Mouse (Mus musculus): ENCODE data around the gene 6430571L13Rik.

Gene 6430571L13Rik

DNA sequence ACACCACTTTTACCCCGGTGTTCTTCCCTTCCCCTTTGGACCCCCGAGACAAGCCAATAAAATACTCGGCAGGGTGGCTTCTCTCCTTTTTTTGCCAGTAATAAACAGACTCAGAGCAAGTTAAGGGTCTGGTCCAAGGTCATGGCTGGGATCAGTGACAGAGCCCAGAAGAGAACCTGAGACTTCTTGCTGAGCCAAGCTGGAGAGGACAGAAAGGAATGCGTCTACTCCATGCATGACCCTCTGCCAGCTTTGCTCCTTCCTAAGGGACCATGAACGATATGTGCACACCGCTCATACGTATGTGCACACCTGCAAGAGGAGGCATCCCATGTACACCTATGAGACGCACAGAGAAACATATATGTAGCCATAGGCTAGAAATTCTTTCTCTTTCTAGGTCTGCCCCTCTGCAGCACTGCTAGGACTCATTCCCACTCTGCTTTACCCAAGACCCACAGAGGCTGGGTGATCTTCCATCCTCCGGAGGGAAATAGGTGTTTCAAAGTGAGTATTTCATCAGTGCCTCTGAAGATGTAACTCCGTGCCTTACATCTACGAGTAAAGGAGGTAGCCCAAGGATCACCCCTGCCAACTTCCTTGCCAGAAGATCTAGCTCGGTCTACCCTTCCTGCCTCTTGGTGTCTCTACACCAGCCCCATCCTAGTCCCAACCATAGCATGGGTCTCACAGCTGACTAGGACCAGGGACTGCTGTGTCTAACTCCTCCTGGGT is 676 bp downstream of the 6430571L13Rik start:
- peak in 1 of 2 experiments; percentile 52 for DNase-seq

DNA sequence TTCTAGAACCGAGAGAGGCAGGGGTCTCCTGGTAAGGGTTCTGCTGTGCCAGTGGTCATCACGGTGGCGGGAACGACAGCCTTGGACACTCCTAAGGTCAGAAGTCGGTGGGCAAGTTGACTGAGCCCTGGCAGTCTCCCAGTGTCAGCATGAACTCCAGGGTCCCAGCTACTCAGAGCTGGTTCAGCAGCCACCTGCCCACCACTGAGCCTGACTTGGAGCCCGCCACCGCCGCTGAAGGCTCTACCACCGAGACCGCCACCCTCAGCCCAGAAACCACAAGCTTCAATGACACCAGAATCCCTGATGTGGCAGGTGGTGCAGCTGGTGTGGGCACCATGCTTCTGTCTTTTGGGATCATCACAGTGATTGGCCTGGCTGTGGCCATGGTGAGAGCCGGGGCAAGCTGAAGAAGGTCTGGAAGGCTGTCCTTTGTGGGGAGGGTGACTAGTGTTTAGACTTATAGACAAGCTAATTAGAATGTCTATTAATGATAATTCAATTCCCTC is 1.9 kb downstream of the 6430571L13Rik start:
- no peak for DNase-seq

DNA sequence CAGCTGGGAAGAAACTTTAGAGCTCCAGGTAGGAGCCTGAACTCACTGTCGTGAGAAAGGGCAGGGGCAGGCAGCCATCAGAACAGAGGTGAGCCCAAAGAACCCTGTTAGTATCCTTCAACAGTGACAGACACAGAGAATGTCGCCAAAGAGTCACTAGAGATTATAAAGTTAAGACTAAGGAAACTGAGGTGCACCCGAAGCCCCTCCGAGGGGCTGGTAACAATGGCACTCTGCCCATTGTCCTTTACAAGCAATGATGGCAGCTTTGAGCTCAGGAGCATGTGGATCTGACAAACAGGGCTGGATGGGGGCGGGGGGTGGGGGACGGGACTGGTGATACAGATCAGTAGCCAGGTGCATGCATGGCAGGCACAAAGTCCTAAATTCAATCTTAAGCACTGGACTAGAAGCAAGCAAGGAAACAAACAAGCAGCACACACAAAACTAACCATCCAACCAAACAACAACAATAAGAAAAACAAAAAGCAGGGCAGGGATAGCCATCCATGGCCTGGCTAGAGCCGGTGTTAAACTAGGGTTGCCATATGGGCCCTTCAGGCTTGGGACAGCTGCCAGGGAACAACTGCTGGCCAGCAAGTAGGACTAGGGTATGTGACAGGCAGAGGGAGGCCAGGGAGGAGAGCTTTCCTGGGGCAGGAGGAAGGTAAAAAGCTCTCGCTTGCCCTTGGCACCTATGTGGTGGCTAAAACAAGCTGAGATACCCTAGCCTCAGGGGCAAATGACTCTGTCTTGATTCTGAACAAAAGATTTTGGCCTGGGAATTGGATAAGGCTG is 2.9 kb downstream of the 6430571L13Rik start:
- DNase-seq: peak; percentile 96

DNA sequence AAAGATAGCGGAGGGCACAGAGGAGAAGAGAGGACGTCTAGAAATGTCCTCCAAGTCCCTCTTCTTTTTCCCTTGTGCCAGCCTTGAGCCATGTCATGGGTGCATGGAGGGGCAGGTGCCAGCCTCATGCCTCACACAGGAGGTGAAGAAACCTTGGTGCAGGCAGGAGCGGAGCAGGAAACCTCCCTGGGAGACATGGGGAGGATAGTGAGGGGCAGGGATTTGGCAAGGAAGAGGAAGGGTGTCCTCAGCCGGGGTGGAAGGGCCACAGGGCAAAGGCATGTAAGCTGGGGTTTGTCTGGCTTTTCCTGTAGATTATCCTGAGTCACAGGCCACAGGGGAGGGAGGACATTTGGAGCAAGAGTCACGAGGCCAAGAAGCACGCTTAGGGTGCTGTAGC is 3.6 kb downstream of the 6430571L13Rik start:
- DNase-seq: peak in 1 of 2 experiments; percentile 34

DNA sequence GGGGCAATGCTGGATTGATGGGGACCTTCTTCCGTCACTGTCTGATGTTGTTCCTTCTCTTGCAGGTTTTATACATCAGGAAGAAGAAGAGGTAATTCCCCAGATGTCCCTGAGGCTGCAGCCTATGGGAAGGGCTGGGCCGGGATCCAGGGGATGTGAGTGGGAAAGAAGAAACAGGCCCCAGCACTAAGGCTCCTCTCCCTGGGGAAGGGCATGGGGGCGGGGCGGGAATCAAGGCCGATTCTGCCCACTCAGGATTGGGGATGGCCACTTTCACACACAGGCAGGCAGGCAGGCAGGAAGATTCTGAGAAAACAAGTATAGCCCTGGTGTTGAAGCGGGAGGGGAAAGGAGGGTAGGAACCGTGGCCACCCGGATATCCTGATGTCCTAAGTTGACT is 5.7 kb downstream of the 6430571L13Rik start:
- no peak for DNase-seq

DNA sequence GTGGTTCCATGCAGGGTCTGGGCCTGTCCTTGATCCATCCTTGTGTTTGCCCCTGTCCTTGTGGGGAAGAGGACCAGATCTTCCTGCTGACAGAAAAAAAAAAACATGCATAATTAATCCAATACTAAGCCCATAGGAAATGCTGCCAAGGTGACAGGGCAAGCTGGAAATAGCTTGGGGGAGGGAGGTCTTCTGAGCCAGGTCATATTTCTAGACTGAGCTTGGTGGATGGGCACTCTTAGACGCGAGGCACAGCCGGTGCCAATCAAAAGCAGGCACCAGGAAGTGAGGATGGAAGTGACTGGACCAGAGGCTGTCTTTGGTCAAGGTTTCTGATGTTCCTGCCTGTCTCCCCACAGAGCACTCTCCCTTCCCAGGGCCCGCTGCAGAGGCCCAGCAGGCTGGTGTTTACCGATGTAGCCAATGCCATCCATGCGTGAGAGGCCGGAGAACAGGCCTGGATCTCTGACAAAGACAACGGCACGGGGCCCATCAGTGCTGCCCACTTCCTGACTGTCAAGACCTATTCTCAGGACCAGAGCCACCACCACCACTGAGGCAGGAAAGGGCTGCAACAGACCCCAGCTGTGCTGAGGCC is 7.3 kb downstream of the 6430571L13Rik start:
- peak; percentile 49 to 52 for DNase-seq

DNA sequence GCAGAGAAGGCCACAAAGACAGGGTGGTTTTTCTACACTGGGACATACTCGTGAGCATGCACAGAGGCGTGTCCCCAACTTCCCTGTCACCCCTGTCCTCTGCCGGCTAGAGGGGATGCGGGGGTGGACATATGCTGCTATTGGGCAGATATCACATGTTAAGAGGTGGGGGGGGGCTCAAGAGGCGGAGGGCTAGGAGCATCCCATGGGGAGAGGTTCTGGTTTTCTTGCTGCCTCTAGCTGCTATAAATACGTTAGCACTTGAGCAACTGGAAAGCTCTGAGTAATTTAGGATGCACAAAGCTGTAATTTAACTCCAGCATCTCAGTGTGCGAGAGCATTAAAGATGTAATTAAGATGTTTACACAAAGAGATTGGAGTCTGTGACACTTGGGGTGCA is 8.9 kb downstream of the 6430571L13Rik start:
- DNase-seq: no peak

DNA sequence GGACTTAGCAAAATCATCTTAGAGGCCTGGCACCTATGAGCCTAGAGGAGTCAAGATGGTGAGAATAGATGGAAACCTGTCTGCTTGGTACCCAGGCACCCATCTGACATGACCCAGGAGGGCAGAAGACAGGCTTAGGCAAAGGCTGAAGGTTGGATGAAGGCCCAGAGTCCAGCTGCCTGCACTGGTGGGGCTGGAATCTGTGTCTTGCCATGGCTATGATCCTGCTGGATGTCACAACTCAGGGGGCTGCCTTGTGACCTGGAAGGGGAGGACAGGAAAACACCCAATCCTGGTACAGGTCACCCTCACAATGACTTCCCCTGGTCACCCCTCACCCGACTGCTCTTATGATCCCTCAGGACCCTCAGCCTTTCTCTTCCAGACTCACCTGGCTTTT is 14.4 kb downstream of the 6430571L13Rik start:
- DNase-seq: no peak

DNA sequence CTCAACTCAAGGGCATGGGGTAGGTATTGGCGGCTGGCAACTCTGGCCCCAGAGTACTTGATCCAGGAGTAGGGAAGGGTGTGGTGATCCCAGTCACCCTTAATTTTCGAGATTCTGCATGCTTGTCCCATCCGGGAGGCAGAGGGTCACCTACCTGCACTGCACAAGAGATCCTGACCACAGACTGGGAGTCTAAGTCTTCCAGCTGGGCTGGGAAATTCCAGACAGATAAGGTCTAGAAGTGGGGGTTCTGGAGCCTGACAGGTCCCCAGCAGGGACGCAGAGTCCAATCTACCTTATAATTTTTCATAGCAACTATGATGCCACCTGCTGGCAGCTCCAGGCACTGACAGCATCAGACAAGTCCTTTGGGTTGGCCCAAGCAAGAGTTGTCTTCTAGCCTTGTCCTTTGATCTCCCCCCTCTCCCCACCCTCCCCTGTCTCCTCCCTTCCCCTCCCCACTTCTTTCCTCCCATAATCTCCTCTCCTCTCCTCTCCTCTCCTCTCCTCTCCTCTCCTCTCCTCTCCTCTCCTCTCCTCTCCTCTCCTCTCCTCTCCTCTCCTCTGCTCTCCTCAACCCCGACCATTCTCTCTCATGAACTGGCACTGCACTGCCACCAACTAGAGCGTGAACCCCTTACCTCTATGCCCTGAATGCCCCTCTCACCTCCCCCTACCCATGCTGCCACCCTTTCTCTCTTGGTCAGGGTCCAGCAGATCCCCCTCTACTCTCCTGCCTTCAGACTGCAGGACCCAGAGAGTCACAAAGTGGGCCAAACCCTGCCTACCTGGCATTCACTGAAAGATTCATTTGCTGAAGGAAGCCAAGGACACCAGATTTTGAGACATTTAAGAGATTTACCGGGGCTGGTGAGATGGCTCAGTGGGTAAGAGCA is 15.7 kb downstream of the 6430571L13Rik start:
- peak; percentile 84 to 86 for DNase-seq

DNA sequence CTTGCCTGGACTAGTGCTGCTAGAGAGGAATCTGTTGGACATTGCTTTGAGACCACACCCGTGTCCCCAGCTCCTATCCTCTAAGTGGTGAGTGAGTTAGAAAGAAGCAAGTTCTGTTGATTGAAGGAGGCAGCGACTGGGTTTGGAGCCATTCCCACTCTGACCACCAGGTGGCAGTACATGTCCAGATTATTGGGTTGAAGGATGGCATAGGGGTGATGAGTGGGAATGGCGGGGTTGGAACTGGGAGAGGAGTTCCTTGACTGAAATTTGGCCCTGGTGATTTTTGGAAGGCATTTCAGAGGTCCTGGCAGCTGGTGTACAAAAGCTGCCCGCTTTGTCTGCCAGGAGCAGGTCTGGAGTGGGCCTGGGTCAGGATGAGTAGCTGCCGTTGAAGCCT is 17.2 kb downstream of the 6430571L13Rik start:
- DNase-seq: peak; percentile 90 to 93

DNA sequence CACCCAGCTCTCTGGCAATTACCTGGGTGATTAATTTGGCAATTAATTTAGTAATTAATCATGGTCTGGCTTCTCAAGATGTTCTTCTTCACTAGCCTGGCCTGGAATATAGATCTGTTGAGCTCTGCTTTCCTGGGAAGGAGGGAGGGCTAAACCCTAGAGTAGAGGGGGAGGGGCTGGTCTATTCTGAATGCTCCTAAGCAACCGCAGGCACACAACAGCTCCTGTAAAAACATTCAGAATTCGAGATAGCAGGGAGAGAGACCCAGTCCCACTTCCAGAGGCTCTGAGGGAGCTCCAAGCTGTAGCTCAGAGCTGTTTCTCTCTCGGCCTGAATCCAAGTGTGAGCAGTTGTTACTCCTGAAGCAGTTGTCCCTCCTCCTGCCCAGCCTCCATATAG is 20.6 kb downstream of the 6430571L13Rik start:
- DNase-seq: no peak

DNA sequence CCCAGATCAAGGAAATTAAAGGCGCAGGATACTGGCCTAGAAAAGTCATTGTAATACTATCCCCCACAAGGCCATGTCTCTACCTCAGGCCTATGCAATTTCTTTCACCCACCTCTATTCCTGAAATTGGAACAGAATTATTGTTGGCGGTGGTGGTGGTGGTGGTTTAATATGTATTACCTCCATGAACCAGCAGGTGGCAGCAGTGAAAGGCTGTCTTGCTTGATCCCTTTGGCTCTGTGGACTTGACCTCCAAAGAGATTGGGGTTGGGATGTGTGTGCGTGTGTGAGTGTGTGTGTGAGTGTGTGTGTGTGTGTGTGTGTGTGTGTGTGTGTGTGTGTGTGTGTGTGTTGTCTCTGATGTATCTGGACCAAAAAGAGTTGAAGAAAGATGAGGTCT is 26.2 kb downstream of the 6430571L13Rik start:
- peak; percentile 62 to 80 for DNase-seq

DNA sequence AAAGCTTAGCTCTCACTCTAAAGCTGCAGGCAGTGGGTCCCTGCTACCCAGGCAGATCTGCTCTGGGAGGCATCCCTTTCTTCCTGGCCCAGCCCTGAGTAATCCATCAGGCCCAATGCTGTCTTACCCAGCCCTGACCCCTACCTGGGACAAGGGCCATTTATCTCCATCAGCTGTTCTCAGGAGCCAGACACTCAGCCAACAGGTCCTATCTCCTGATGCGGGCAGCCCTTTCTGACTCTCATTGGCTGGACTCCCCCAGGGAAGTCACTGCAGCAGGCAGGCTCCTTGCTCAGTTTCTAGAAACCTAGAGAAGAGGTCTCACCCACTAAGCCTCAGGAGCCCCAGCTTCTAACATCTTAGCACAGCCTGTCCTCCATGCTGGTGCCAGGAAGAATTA is 27.9 kb downstream of the 6430571L13Rik start:
- DNase-seq: no peak

DNA sequence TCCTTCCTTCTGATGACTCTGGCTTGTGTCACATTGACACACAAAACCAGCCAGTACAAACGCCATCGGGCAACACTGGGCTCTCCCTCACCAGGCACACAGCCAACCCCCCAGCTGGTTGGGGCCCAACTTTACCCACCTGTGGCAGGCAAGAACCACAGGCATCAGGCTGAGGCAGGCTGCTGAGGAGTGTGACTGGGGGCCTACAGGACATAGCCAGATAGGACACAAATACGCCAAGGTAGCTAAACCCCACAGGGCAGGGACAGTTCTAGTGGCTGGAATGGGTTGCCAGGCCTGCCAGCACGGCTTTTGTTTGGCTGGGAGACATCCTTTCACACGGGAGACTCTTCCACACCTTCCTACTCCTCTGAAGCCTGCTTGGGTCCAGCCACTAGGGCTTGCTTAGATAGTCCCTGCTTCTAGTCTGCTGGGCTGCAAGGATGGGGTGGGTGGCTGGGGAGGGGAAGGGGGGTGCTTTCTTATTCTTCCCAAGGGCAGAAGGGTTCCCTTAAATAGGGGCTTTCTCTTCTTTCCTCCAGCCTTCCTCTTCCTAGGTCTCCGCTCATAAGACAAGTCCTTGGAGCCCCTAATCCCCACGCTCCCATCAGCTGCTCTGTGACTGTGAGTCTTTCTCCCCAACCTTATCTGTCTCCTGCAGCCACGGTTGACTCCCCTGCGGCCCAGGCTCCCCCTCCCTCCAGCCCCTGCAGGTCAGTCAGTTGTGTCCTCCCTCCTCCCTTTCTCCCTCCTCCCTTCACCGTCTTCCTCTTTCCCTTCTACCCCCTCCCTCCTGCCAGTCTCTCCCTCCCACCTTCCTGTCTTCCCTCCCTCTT is 29.1 kb downstream of the 6430571L13Rik start:
- DNase-seq: no peak

DNA sequence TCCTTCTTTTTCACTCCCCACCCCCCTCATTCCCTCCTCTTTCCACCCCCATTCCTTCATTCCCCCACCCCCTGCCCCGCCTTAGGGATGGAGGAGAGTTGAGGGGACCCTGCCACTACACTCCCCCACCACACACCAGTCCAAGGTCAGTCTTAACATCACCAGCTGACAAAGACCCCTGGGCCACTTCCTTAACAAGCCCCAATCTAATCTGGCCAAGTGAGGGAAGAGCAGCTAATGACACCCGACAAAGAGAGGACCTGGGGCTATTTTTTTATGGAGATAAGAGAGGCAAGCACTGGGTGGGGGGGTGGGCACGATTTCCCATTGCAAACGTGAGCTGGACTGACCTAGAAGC is 29.7 kb downstream of the 6430571L13Rik start:
- DNase-seq: no peak

DNA sequence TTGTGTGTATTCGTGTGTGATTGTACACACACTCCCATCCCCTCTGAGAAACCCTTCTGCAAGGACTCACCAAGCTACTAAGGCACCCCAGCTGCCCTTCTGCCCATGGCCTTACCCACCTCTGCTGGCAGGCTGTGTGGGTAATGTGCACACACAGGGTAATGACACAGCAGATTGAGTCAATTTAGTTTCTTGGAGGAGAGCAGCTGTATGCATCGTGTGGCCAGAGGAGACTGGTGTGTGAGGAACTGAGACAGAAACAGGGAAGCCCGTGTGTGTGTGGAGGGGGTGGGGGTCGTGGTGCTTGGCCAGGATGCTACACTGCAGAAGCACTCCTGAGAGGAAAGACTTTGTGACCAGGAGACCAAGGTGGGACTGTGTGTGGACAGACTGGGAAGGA is 32.0 kb downstream of the 6430571L13Rik start:
- no peak for DNase-seq

DNA sequence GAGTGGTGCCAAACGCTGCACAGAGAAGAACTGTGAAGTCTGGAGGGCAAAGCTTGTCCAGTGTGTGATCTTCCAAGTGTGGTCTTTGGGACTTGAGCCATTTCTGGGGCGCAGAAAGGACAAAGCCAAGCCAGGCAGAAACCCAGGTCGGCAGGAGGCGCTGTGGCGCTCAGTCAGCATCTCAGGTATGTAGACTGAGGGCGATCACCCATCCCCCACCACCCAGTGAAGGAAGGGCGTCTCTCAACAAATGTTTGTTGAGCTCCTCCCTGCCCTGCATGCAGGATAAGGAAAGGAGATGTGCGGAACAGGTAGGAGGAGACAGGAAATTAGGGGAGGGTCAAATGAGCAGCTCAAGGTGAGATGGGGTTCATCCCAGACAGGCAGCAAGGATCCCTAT is 34.2 kb downstream of the 6430571L13Rik start:
- peak in 1 of 2 experiments; percentile 46 for DNase-seq

DNA sequence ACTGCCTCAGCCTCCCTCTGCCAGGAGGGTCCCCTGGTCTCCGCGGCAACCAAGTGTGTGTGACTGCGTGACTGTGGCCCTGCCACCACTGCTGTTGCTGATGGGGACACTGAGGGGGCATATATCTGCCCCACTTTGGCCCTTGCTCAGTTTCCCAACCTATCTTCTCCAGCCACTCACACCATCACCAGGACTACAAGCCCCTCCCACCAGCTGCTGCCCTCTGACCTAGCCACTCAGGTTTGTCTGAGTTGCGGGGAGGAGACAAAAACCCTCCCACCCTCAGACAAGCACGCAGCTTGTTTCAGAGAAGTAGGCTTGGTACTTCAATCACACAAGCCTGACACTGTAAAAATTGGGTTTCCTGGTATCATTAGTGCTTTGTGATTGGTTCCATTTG is 35.0 kb downstream of the 6430571L13Rik start:
- DNase-seq: no peak

DNA sequence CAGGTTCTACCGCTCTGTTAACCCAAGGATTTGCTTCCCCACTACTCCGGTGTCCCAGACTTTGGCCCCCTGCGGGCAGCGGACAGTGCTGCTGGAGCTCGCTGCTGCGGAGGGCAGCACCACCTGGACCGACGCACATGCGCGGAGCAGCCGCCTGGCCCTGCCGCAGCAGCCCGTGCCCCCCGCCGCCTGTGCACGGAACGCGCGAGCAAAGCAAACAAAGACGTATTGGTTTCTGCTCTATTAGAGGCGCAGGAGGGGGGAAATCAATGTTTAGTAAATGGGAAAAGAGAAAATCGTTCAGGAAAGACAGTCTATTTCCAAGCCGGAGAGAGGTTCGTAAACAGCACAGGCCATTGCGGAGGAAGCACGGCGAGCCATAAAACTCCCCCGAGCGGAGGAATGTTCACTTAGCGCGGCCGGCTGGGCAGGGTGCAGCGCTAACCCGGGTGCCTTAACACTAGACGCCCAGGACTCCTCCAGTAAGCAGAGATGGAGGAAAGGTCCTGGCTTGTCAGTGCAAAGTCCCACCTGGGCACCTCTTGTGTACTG is 37.6 kb downstream of the 6430571L13Rik start:
- peak; percentile 60 to 66 for DNase-seq

DNA sequence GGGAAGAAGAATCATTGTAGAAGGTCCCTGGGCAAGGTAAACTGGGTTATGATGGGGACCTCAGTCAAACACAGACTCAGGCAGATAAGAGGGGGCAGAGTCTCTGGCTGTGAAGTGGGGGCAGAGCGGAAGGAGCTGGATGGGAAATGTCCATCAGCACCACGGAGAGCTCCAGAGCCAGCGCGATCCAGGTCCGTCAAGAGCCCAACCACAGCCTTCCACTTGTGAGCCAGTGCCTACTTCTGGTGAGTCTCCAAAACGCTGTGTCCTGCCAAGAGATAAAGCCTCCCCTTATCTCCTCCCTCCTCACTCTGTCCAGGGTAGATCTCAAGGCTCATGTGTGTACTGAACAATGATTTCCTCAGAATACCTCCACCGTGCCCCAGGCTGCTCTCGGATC is 41.3 kb downstream of the 6430571L13Rik start:
- no peak for DNase-seq

DNA sequence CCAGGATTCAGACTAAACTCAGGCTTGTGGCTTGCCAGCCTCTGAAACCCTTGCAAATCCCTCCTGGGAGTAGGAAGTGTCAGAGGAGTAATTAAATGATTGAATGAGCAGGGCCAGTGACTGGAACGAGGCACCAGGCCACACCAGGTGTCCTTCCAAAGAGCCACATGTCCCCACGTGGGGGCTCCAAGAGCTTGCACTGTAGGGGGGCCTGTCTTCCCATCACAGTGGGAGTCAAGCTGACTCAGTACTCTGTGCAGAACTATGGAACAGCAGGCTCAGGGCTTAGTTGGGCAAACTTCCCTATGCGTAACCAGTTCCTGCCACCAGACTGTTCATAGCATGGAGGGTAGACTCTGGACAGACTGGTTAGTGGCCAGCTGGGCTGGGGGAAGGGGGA is 44.0 kb downstream of the 6430571L13Rik start:
- peak; percentile 23 to 37 for DNase-seq
